Mouse (Mus musculus) heart, postnatal 36 days (tissue): ENCODE results near the gene Kif26a. TPM values are rescaled to one million over a fixed set of nuclear protein-coding genes. Genes with fewer than 3 reads are reported as not detected.

Source experiments
- DNase-seq, 2 experiments: peaks; one replicate each; pipeline ENCODE4 v3.0.0; 2021 to 2022
- intact Hi-C: fragments of 180-260 bp; cut with DNase I; formaldehyde crosslinking; loops from one replicate; pipeline ENCODE4 v1.15.1; 2025
- microRNA-seq, 2 experiments: library from miRNA; unstranded; fragments of <30 nt; microRNA quantifications; one replicate each; pipeline ENCODE4 v1.2.0; 2021; ENCODE audit warnings: borderline number of aligned reads in 2 of 2
- total RNA-seq, 2 experiments: library from RNA; stranded (reverse); gene quantifications; 2 replicates each; pipeline ENCODE4 v1.2.3; 2021

The Kif26a gene
- total RNA-seq, 2 experiments from 2014 or later = 13.8 to 15.5 TPM

DNA sequence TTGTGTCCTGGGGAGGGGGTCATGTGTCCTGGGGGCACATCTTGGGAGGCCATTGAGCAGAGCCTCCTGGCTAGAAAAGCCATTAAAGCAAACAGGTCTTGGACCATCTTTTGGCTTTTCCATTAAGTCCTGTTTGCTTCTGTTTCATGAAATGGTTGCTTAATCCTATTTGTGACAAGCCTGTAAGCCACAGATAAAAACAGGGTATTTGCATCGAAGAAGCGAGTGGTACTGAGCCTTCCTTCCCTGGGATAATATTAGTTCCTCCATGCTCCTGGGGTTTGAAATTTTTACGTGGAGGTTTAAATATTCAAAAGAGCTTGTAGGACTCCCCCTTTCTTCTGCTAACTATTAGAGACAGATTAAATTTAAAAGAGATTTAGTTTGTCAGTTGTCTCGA, 61.7 kb downstream of the Kif26a start:
- intact Hi-C loops = no loop called here
- no peak for DNase-seq

DNA sequence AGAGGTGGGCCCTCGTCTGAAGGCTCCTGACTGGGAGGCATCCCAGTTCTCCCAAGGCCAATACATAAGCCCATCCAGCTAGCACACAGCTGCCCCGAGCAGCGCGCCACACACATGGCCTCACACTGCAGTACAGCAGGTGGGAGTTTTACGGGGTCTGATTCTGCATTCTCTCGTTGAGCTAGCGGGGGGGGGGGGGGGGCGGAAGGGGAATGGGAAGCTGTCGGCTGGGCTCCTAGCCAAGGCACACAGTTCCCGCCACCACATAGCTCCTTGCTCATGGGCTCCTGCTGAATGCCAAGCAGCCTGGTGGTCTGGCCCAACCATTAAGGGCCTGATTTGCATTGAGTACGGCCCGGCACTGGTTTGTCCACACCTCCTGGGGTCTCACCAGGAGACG, 64.6 kb downstream of the Kif26a start:
- intact Hi-C loops = no loop called here
- no peak for DNase-seq

DNA sequence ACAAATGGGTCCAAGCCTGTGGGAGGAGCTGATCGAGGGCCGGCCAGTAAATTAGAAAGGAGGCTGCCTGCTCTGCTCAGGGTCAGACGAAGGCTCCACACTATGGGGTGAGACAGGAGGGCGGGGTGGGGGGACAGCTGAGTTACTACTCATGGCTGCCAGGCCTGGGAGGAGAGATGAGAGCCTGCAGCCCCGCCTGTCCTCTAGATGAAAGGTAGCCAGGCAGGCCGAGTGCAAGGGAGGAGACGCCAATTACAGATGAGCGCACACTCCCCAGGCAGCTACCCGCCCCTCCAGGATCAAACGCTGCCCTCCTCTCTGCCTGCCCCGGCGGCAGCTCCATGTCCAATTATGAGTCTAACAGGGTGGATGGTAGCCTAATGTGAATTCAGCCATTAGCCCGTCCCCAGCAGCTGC, 68.4 kb downstream of the Kif26a start:
- no peak for DNase-seq
- intact Hi-C loops = no loop called here

DNA sequence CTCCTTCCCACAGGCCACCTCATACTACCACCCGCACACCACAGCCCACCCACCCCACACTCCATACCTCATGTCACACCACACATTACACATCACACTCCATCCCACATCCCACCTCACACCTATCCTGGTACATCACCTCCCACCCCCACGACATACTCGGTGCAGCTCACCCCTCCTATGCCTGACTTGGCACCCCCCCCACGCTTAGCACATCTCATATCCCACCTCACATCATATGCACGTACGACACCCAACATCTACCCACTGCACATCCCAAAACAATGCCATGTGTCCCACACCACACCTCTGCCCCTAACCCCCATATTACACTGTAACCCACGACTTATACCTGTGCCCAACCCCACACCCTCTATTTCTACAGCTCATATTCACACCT, 69.5 kb downstream of the Kif26a start:
- DNase-seq = no peak
- intact Hi-C loops = no loop called here

DNA sequence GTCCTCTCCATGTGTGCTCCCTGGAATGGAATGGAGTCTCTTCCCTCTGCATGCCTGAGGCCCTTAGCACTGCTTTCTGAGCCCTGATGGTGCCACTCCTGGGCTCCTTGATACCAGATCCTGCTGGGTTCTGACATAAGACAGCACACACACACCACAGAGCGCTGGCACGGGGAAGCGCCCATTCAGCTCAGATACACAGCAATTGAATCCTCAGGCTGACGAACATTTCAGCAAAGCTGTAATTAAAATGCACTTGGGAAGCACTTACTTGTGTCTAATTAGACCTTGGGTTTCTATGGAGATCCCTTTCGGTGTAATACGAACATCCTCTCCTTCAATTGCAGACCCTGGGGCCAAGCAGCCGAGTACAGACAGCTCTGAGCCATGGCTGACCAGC, 71.0 kb downstream of the Kif26a start:
- no peak for DNase-seq

DNA sequence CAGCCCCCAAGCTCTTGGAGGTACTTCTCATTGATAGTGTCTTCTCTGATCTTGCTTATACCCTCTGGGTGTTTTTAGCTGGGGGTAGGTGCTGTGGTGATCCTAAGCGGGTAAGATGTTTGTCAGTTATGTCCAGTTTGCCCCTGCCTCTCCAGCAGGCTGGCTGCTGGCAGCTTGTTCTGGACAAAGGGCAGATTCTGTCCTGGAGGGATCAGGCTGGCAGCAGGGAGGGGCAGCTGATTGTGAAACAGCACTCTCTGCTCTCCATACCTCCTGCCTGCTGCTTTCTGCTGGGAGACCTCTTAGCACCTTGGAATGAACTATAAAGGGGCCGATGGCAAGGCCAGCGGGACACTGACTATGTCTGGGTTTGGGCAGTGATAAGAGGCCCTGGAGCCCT, 71.7 kb downstream of the Kif26a start:
- intact Hi-C loops = no loop called here
- DNase-seq = no peak

More for the DNA sequence above, 71.0 kb downstream of the Kif26a start:
- intact Hi-C loops = no loop called here

DNA sequence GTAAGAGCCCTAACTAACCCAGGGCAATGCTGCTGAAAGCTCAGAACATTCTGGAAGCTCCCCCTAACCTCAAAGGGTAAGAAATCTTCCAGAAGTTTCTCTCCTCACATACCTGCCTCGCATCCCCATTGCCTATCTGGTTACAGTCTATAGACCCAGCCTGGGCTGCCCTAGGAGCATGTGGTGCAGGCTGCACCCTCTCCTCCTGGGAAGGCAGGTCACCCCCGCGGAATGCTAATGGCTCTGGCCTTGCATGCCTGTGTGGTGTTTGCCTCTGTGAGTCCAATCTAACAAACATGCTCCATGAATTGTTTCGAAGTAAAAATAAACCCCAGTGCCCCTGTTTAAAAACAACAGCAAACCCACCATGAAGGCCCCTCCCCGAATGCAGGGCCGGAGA, 75.3 kb downstream of the Kif26a start:
- no peak for DNase-seq
- intact Hi-C loops = no loop called here

DNA sequence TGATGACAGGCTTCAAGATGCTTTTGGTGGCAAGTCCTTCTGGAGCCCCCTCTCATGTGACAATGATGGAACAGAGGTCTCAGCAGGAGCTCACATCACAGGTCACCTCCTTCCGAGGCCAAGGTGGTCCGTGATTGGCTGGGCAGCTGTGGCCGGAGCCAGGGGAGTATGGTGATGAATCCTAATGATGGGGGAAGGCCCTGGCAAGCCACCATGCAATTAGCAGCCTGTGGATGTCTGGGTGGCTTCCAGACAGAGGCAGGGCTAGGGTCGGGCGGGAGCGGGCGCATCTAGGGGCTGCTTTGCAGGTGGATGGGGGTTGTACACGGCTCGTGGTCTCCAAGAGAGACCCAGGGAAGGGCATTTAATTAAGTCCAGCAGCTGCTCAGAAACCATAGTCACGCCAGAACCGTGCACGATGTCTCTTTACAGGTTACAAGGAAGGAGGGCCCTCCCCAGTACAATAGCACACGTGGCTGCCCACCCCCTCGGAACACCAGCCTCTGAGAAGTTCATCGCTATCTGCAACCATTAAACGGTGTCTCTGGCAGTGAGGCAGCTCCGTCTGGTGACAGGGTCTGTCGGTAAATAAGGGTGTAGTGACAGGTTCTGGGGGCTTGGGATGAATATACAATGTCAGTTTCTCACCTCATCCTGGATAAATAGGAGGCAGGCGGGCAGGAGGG, 75.9 kb downstream of the Kif26a start:
- intact Hi-C loops = no loop called here
- DNase-seq = no peak

DNA sequence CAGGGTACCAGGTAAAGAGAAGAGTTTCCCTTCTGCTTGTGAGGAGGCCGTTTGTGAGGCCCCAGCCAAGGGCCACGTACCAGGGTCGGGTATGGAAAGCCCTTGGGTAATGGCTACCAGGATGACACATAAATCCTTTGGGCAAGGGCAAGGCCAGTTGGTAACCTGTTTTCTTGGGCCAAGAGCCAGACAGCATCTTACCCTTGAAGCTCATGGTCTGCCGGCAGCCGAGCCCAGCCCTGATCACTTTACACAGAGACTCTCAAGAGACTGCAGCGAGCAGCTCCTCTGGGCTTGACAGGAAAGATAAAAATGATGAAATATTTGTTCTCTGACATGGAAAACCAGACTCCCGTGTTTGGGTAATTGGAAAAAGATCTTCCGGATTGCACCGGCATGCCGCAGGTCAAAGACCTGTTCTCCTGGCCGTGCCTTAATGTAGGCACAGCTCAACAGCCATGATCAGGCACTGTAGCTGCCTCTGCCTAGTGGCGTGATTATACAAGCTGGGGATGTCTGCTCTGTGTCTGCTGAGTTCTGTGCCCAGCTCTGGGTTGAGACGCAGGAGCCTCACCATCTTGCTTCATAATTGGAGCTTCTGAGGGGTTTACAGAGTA, 77.8 kb downstream of the Kif26a start:
- DNase-seq = no peak
- intact Hi-C loops = no loop called here

DNA sequence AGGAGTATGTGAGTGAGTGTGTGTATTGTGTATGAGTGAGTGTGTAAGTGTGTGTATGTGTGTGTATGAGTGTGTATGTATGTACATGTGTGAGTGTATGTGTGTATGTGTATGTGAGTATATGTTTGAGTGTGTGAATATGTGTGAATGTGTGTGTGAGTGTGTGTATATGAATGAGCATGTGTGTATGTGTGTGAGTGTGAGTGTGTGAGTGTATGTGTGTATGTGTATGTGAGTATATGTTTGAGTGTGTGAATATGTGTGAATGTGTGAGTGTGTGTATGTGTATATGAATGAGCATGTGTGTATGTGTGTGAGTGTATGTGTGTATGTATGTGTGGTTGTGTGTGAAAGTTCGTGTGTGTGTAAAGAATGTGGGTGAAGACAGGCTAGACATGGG, 80.2 kb downstream of the Kif26a start:
- intact Hi-C loops = no loop called here
- no peak for DNase-seq

DNA sequence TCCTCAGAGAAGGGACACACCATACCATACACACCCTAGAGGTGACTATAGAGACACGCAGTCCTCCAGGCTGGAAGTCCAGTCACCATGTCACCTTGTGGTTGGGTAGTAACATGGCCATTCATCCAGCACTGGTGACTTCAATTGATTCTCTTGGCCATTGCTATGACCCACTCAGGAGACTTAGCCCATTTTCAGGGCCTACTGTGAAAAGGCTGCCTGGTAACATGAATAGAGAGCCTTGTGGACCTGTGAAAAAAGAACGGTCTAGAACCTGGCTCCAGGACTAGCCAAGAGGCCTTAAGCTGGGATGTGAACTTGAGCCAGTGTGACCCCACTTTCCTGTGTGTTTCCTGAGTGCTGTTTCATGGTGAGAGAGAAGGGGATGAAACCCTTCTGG, 80.6 kb downstream of the Kif26a start:
- intact Hi-C loops = no loop called here
- DNase-seq = no peak

DNA sequence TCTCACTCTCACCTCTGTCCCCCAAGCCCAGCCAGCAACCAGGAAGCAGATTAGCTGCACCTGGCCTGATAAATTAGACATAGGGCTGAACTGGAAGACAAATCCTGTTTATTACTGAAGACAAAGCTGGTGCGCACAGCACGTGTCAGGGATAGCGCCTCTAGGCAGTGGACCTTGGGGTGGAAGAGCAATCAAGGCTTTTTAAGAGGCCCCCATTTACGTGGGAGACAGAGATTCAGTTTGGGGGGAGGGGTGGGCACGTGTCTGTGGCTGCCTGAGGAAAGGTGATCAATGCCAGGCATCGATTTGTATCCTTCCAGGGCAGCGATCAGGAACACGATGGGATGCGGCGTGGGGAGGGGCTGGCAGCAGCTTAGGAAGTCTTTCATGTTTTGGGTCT, 83.1 kb downstream of the Kif26a start:
- intact Hi-C loops = no loop called here
- no peak for DNase-seq

DNA sequence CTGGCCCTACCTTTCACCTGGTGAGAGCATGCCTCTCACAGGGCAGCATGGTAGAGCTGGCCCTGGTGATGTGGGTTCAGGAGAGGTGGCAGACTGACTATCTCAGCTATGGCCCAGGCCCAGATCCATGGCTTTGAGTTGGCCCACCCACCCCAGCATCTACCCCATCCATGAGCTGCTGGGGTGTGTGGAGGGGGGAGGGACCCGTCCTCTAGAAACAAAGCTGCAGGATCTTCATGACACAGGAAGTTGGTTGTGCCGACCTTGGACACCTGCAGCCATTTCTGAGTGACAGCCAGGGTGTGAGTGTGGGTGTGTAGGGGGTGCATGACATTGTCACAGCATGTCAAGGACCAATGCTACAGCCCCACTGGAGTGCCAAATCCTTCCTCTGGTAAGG, 84.2 kb downstream of the Kif26a start:
- DNase-seq = no peak
- intact Hi-C loops = no loop called here

Small RNAs within 50 kb of the gene (microRNA-seq; reads per million reads assigned to microRNA genes)
- gene Mir203 (126 to 144 reads per million in 2 experiments), gene Mir3073a (0 reads per million in 2 experiments), gene Mir3073b (0 reads per million in 2 experiments)

Other genes starting within 250 kb of the Kif26a start
- gene Ppp1r13b, start 238.1 kb upstream of the Kif26a start, total RNA-seq = 10 to 100 TPM; 19.7 to 20.3 TPM
- gene Atp5mpl, start 179.2 kb upstream of the Kif26a start, total RNA-seq = 1,000 to 10,000 TPM; 1,342 to 1,403 TPM
- gene Tdrd9, start 174.6 kb upstream of the Kif26a start, total RNA-seq = under 1 TPM in 1 of 2 experiments, not detected in 1; 0.33 TPM
- gene Rd3l, start 164.9 kb upstream of the Kif26a start, total RNA-seq = under 1 TPM in 1 of 2 experiments, not detected in 1; 0.65 TPM
- gene Aspg, start 39.5 kb upstream of the Kif26a start, total RNA-seq = under 1 TPM; 0.57 to 0.69 TPM